Mouse (Mus musculus): ENCODE results near the gene Il1r2. TPM values are rescaled to one million over a fixed set of nuclear protein-coding genes. Genes with fewer than 3 reads are reported as not detected.

Il1r2 gene
- polyA plus RNA-seq, 1 experiment from 2014 or later, result 0.49 TPM

DNA sequence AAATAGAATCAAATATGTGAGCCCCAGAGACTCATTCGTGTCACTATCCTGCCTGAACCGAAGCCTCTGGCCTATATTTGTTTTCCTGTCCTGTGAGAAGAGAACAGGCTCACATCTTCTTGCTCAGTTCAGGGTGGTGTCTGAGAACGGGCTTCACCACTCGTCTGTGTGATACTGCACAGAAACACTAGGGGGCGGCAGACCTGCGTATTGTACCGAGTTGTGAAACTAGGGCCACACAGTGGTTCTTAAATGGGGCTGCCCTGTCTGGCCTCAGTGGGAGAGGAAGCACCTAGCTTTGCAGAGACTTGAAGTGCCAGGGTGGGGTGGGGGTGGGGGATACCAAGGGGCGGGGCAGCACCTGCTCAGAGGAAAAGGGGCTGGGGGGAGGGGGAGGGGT, 42.5 kb downstream of the Il1r2 start:
- Histone ChIP-seq H3K4me1 (peaks cover 6% of the 10 kb centered on the region; the same call in 1 of the 2 replicates), H3K27me3 (ENCODE audit: low read depth, poor library complexity, severe bottlenecking) (no peaks in the 10 kb centered on the region), H3K9me3 (replicated peaks) (no peaks in the 10 kb centered on the region), H3K4me3 (no peak overlapping the region), H3K27ac (replicated peaks) (no peak overlapping the region), H3K36me3 (no peaks in the 10 kb centered on the region)
- 14% methylated on average over 8 of the region's 8 CpGs for WGBS
- peak; percentile 77 for DNase-seq (ENCODE audit: low spot score)

DNA sequence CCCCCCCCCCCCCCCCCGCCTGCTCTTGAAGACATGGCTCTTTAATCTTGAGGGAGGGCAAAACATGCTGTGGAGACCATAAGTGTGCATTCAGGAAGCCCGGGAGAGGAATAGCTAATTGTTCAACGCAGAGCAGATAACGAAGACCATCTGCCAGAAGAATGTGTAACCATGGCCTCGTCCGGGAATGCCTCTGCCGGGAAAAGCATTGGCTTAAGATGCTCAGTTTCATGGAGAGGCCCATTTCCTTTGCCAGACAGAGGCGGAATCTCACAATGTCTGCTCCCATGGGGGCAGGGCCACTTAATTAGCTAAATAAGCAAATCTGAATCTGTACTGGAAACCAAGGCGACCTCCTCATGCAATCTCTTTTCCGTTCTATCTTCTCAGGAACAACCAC, 43.7 kb downstream of the Il1r2 start:
- Histone ChIP-seq H3K4me3 (no peak overlapping the region), H3K27me3 (ENCODE audit: low read depth, poor library complexity, severe bottlenecking) (no peaks in the 10 kb centered on the region), H3K36me3 (no peaks in the 10 kb centered on the region), H3K27ac (replicated peaks) (no peak overlapping the region), H3K9me3 (replicated peaks) (no peaks in the 10 kb centered on the region), H3K4me1 (peaks cover 6% of the 10 kb centered on the region; the same call in 1 of the 2 replicates)
- 52% methylated on average over 9 of the region's 10 CpGs for WGBS
- peak; percentile 17 for DNase-seq (ENCODE audit: low spot score)

DNA sequence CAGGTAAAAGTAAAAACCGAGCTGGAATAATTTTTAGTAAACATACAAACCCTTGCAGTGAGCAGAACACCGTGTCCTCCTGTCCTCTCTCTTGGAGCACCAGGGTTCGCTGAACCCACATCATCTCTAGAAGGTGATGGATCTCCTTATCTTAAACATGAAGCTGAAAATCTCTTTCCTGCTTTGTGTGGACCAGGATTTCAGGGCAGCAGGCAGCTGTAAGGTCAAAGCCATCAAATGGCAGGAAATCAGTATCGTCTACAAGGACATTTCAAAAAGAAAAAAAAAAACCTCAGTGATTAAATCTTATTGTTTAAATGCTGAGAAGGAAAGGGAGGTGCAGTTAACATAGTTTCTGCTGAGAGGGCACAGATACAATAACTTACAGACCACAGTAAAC, 50.4 kb downstream of the Il1r2 start:
- Histone ChIP-seq H3K36me3 (no peaks in the 10 kb centered on the region), H3K9me3 (replicated peaks) (no peaks in the 10 kb centered on the region), H3K27ac (replicated peaks) (no peak overlapping the region), H3K27me3 (ENCODE audit: low read depth, poor library complexity, severe bottlenecking) (no peaks in the 10 kb centered on the region), H3K4me3 (no peak overlapping the region), H3K4me1 (no peaks in the 10 kb centered on the region)
- 84% methylated on average over 4 of the region's 4 CpGs for WGBS
- DNase-seq (ENCODE audit: low spot score), result no peak

DNA sequence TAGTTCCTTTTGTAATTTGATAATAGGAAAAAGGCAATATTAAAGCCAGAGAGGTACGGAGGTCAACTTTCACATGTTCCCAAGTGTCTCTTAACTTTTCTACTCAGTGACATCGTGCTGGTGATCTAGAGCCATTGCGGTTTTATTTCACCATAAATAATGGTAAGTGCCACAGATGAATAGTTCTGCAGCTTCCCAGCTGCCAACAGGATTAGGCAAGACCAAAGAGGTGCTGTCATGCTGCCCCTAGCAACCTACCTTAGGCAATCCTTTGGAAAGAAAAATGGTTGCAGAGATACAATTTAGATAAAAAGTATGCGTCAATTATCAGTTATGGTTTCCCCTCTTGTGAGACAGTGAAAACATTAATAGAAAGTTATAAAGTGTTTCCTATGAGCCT, 54.6 kb downstream of the Il1r2 start:
- Histone ChIP-seq H3K4me1 (no peaks in the 10 kb centered on the region), H3K27ac (replicated peaks) (no peak overlapping the region), H3K36me3 (no peaks in the 10 kb centered on the region), H3K9me3 (replicated peaks) (no peaks in the 10 kb centered on the region), H3K4me3 (no peak overlapping the region), H3K27me3 (ENCODE audit: low read depth, poor library complexity, severe bottlenecking) (no peaks in the 10 kb centered on the region)
- WGBS, result 88% methylated on average over 4 of the region's 4 CpGs
- no peak for DNase-seq (ENCODE audit: low spot score)

DNA sequence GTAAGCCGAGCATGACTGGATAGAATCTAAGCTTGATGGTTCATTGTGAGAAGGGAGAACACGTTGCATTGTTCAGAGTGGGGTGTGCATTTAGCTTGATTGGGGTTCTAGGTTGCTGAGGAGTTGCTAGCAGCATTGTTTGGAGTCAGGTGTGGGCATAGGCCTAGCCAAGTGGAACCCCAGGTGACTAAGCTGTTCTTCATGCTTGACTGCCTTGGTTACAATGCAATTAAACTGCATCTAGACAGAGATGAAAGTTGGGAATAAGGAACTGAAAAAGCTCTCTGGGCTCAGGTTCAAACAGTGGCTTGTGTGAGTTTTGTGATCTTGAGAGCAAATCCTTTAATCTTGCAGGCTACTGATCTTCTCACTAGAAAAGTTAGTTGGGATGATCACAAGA, 55.4 kb downstream of the Il1r2 start:
- DNase-seq (ENCODE audit: low spot score), result no peak
- Histone ChIP-seq H3K4me1 (no peaks in the 10 kb centered on the region), H3K9me3 (replicated peaks) (no peaks in the 10 kb centered on the region), H3K36me3 (no peaks in the 10 kb centered on the region), H3K27me3 (ENCODE audit: low read depth, poor library complexity, severe bottlenecking) (no peaks in the 10 kb centered on the region), H3K27ac (replicated peaks) (no peak overlapping the region), H3K4me3 (no peak overlapping the region)
- 64% methylated on average over 2 of the region's 2 CpGs for WGBS

DNA sequence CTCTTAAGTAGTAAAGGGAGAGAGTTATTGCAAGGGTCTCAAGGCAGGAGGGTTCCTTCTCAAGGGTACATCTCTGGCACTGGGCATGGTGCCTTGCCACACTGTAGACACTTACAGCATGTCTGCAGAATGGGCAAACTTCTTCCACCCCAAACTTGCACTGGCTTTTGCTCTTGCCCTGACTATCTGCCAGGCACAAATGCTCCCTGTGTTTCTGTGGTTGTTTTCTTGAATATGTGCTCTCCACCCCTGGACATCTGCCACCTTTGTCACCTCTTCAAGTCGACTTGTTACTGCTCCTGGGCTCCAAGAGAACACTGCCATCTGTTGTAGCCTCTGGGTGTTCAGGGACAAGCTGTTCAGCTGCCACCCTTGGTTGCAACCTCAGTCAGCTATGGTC, 57.8 kb downstream of the Il1r2 start:
- WGBS, result 43% methylated on average over 1 of the region's 1 CpGs
- no peaks in the 10 kb centered on the region for H3K27me3 ChIP-seq (ENCODE audit: low read depth, poor library complexity, severe bottlenecking)

DNA sequence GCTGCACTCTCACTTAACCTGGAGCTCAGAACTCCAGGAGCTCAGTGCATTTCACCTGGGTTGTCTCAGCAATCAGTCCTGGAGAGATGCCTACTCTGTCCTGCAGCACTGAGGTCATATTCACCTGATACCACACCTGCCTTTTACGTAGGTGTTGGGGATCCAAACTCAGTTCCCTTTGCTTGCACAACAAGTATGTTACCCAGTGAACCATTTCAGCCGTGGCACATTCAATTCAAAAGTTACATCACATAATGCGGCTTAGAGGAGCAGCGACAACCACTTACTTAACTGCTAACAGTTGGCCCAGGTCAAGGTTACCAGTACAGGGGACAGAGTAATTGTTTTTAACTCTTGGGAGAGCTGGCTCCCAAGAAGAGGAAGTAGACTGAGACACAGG, 58.8 kb downstream of the Il1r2 start:
- Histone ChIP-seq H3K4me1 (no peaks in the 10 kb centered on the region), H3K36me3 (no peaks in the 10 kb centered on the region), H3K27ac (replicated peaks) (no peak overlapping the region), H3K9me3 (replicated peaks) (no peaks in the 10 kb centered on the region), H3K4me3 (no peak overlapping the region), H3K27me3 (ENCODE audit: low read depth, poor library complexity, severe bottlenecking) (no peaks in the 10 kb centered on the region)
- 89% methylated on average over 4 of the region's 4 CpGs for WGBS
- DNase-seq (ENCODE audit: low spot score), result no peak

More for the DNA sequence above, 57.8 kb downstream of the Il1r2 start:
- Histone ChIP-seq H3K4me1 (no peaks in the 10 kb centered on the region), H3K4me3 (no peak overlapping the region), H3K36me3 (no peaks in the 10 kb centered on the region), H3K27ac (replicated peaks) (no peak overlapping the region), H3K9me3 (replicated peaks) (no peaks in the 10 kb centered on the region)
- no peak for DNase-seq (ENCODE audit: low spot score)

DNA sequence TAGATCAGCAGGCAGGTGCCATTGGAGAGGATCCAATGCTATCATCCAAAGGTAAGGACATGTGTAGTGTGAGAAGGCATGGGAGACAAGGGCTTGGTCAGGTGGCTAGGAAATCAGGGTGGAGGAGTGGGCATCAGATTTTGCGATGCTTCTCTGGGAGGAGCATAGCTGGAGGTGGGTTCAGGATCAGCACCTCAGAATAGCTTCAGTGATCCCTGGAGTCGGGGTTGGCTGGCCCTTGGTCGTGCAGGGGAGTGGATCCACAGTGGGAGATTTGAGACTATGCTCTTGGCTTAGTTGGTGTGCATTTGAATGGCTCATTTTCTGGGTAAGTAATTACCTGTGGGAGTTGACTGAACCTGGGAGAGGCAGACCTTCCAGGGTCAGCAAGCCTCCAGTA, 59.7 kb downstream of the Il1r2 start:
- no peak for DNase-seq (ENCODE audit: low spot score)
- Histone ChIP-seq H3K4me3 (no peak overlapping the region), H3K9me3 (replicated peaks) (no peaks in the 10 kb centered on the region), H3K4me1 (no peaks in the 10 kb centered on the region), H3K27me3 (ENCODE audit: low read depth, poor library complexity, severe bottlenecking) (no peaks in the 10 kb centered on the region), H3K36me3 (no peaks in the 10 kb centered on the region), H3K27ac (replicated peaks) (no peak overlapping the region)
- WGBS, result 64% methylated on average over 3 of the region's 3 CpGs

DNA sequence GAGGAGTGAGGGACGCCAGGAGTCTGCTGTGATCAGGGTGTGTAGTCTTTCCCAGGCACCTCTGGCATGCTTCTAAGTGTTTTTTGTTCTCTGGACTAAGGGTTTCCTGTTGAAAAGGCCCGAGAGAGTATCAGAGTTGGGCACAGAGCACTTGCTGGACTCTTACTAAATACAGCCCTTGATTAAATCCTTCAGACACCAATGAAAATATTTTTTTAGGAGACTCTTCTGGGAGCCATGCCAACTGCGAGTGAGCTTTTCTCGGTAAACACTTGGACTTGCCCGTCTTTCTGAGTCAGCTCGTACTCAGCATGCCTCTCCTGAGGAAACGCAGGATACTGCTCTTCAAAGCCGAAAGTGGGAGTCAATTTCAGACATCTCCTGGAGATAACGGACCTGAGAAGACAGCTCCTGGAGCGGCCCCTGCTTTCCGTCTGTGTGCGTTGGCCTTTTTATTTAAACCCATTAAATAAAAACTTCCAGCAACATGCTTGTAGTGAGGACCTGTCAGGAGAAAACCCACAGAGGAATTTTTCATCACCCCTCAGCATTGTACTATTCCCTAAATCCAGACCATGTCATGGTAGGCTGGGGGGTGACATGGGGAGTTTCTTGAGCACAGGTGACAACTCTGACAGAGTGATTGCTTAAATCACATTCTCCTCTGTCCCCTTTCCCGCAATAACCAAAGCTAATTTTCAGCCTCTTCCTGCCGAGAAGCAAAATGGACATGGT, 66.1 kb downstream of the Il1r2 start:
- Histone ChIP-seq H3K36me3 (no peaks in the 10 kb centered on the region), H3K4me1 (no peaks in the 10 kb centered on the region), H3K9me3 (replicated peaks) (no peaks in the 10 kb centered on the region), H3K27me3 (ENCODE audit: low read depth, poor library complexity, severe bottlenecking) (no peaks in the 10 kb centered on the region), H3K4me3 (no peak overlapping the region), H3K27ac (replicated peaks) (no peak overlapping the region)
- no peak for DNase-seq (ENCODE audit: low spot score)
- 87% methylated on average over 14 of the region's 14 CpGs for WGBS

DNA sequence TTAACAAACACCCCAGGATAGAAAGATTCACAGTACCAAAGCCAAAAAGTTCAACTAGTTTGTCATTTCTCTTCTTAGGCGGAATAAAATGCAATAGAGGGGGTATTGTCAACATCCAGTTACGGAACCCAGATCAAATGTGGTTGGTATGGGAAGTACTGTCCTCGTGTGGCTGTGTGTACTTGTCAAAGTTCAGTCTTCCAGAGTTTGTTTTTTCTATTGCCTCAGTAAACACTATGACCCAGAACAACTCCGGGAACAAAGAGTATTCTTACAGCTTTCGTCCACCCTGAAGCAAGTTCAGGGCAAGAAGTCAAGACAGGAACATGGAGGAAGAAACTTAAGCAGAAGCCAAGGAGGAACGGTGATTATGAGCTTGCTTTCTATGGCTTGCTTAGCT, 82.2 kb downstream of the Il1r2 start:
- DNase-seq (ENCODE audit: low spot score), result no peak
- H3K4me3 ChIP-seq, result no peak overlapping the region
- no peaks in the 10 kb centered on the region for H3K9me3 ChIP-seq (replicated peaks)
- no peaks in the 10 kb centered on the region for H3K27me3 ChIP-seq (ENCODE audit: low read depth, poor library complexity, severe bottlenecking)
- no peaks in the 10 kb centered on the region for H3K36me3 ChIP-seq
- no peaks in the 10 kb centered on the region for H3K4me1 ChIP-seq
- WGBS, result 81% methylated on average over 6 of the region's 6 CpGs
- H3K27ac ChIP-seq (replicated peaks), result no peak overlapping the region

DNA sequence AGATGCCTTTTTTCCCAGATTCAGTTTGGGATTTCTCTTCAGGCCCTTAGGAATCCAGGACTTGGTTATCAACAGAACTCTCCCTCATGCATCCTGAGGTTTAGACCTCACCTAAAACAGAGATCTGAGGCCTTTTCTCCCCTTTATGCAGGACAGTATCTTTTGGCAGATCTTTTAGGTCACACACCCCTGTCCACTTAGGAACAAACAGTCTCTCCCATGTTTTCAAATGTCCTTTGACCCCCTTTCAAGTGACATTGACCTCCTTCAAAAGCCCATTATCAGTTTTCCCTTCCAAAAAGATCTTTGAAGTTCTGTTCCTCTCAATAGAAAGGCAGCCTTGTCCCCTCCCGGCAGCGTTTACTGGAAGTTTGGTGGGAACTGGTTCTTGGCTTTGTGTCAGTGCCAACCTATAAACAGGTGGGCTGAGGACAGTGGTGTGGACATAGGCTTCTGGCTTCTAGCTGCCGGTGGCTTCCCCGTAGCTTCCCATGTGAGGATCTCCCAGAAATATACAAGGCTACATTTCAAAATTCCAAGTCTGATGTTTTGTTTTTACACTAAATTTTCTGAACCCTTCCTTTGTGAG, 89.5 kb downstream of the Il1r2 start:
- H3K4me1 ChIP-seq, result no peaks in the 10 kb centered on the region
- H3K27me3 ChIP-seq (ENCODE audit: low read depth, poor library complexity, severe bottlenecking), result no peaks in the 10 kb centered on the region
- H3K9me3 ChIP-seq (replicated peaks), result no peaks in the 10 kb centered on the region; the same call in 1 of the 2 replicates
- H3K4me3 ChIP-seq, result no peak overlapping the region
- no peak overlapping the region for H3K27ac ChIP-seq (replicated peaks)
- no peak for DNase-seq (ENCODE audit: low spot score)
- WGBS, result 87% methylated on average over 4 of the region's 4 CpGs
- no peaks in the 10 kb centered on the region for H3K36me3 ChIP-seq

DNA sequence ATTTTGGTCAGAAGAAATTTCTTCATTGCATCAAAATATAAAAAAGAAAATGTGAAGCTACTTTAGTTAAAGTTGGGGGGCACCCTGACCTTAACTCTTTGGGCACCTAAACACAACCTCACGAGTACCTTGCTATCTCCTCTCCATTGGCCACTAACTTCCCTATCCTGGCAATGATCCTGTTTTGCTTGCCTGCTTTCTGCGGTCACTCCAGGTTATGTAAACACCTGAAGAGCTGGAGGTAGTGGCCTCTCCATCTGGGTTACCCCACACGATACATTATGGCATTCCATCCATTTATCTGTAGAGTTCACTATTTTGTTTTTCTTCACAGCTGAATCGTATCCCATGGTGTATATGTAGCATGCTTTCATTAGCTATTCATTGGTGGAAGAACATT, 90.5 kb downstream of the Il1r2 start:
- Histone ChIP-seq H3K27me3 (ENCODE audit: low read depth, poor library complexity, severe bottlenecking) (no peaks in the 10 kb centered on the region), H3K27ac (replicated peaks) (no peak overlapping the region), H3K9me3 (replicated peaks) (no peaks in the 10 kb centered on the region; the same call in 1 of the 2 replicates), H3K36me3 (no peaks in the 10 kb centered on the region), H3K4me3 (no peak overlapping the region), H3K4me1 (no peaks in the 10 kb centered on the region)
- no peak for DNase-seq (ENCODE audit: low spot score)
- WGBS, result 87% methylated on average over 4 of the region's 4 CpGs

DNA sequence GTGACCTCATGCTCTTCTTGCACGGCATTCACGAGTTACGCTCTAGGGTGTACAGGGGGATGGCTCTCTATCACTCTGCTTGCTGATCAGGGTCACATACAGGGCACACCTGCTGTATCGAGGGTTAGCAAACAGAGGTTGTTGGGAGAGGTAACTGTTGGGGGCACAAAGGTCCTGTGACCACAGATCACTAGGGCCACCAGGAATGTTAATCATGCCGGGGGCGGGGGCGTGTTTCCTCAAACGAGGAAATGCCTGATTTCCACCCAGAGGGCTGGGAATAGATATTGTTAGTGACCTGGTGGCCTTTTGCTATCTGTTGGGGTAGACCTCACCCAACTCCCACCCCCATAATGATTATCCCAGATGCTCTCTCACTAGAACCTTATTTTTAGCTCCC, 93.7 kb downstream of the Il1r2 start:
- H3K9me3 ChIP-seq (replicated peaks), result no peaks in the 10 kb centered on the region; the same call in 1 of the 2 replicates
- no peak overlapping the region for H3K27ac ChIP-seq (replicated peaks)
- H3K4me3 ChIP-seq, result no peak overlapping the region
- H3K4me1 ChIP-seq, result no peaks in the 10 kb centered on the region
- no peaks in the 10 kb centered on the region for H3K27me3 ChIP-seq (ENCODE audit: low read depth, poor library complexity, severe bottlenecking)
- DNase-seq (ENCODE audit: low spot score), result no peak
- H3K36me3 ChIP-seq, result no peaks in the 10 kb centered on the region
- WGBS, result 90% methylated on average over 8 of the region's 8 CpGs

All from midbrain, embryonic 10.5 days (tissue).